Mouse (Mus musculus): ENCODE data around the gene Sbk3.

Sbk3 gene

DNA sequence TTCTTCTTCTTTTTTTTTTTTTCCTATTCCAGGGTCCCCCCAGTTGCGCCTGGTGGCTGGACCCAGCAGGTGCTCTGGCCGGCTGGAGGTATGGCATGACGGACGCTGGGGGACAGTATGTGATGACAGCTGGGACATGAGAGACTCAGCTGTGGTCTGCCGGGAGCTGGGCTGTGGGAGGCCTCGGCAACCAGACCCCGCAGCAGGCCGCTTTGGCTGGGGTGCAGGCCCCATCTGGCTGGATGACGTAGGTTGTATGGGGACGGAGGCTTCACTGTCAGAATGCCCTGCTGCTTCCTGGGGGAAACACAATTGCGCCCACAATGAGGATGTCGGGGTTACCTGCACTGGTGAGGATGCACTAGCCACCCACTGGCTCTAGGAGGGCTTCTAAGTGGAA is 37.9 kb downstream of the Sbk3 start:
- no peak for DNase-seq (ENCODE audit: low read depth)

GRCm38 (mm10) chr7:4928323-4928722 is 42.6 kb downstream of the Sbk3 start:
- no peak for DNase-seq (ENCODE audit: low read depth)

- DNase-seq (ENCODE audit: low read depth), result no peak
Measured at GRCm38 (mm10) chr7:4927711-4928110, 43.3 kb downstream of the Sbk3 start.

GRCm38 (mm10) chr7:4926849-4927248 is 44.1 kb downstream of the Sbk3 start:
- DNase-seq (ENCODE audit: low read depth), result no peak

DNA sequence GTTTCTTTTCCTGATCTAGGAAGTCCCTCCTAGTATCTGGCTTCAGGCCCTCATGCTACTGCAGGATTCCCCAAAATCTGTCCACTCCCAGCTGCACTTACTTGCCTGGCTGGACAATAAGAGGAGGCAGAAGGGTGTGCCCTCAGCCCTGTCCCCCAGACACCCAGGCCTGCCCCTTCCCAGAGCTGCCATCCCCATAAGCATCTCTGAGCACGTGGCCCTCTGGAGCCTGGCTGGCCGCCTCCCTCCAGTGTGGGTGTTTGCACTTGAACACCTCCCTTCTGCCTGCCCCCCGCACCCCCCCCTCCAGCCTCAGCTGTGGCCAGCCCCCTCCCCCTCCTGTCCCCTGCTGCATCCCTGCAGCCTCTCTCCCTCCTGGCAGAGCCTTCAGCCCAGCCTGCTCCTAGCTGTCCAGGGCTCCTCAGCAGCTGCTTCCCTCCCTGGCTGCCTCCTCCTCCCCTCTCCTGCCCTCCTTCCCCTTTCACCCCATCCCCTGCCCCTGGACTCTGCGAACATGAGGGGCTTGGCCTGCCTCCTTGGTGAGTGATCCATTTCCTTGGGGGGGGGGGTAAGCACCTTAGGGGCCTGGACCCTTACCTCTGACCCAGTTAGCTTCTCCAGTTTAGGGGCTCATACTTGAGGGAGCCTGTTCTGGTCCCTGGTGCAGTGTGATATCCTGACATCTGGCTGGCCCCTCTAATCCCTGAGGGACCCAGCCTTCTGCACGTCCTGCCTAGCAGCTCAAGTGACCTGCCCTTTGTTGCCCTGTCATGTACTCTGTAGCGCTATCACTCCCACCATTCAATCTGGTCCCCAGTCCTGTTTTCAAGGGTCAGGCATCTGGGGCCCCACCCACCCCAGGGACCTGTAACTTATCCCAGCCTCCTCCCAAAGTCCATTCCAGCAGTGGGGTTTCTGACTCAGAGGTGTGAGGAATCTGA is 45.3 kb downstream of the Sbk3 start, which contains the start of gene Ssc5d:
Ssc5d (plus strand) TSS at position 345 of the 941 bp plus-strand sequence.
- DNase-seq (ENCODE audit: low read depth), result no peak

DNA sequence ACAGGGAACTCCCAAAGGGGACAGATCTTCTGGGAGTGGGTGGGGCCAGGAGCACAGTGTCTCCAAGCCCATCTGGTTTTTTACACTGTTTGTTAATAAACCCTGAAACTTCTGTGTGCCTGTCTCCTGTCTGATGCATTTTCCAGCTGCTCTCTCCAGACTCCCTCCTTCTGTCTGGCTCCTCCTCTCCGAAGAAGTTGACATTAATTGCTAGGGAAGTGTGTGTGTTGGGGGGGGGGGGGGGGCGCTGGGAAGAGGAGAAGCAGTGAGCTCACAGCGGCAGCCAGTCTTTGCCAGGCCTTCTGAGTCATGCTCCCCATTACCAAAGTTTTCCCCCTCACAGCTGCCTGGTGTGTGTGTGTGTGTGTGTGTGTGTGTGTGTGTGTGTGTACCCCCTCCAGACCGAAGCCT is 46.1 kb downstream of the Sbk3 start:
- DNase-seq (ENCODE audit: low read depth), result no peak

- no peak for DNase-seq (ENCODE audit: low read depth)
Measured at GRCm38 (mm10) chr7:4924483-4924882, 46.5 kb downstream of the Sbk3 start.

DNA sequence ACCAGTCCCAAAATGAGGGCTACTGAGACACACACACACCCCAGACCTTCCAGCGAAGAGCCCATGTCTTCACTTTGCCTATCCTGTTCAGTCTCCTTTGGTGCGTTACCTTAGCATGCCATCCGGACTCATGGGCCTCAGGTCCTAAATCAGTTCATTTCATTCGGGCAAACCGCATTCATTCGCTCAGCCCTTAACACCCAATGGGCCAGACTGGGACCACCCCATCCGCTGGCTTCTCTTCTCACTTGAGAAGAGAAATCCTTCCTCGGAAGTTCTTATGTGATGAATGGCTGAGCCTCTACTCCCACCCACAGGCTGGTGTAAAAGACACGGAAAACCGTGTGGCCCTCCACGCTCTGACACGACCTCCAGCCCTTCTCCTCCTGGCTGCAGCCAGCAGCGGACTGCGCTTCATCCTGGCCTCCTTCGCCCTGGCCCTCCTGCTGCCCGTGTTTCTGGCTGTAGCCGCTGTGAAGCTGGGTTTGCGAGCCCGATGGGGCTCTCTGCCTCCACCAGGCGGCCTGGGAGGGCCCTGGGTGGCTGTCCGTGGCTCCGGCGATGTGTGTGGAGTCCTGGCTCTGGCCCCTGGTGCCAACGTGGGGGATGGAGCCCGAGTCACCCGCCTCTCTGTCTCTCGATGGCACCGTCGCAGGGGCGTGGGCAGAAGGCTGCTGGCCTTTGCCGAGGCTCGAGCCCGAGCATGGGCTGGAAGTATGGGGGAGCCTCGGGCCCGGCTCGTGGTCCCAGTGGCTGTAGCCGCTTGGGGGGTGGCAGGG is 47.2 kb downstream of the Sbk3 start:
- DNase-seq (ENCODE audit: low read depth), result peak; percentile 35

- peak; percentile 47 for DNase-seq (ENCODE audit: low read depth)
Measured at GRCm38 (mm10) chr7:4922931-4923565, 47.9 kb downstream of the Sbk3 start.

- DNase-seq (ENCODE audit: low read depth), result peak; percentile 73
Measured at GRCm38 (mm10) chr7:4922508-4922907, 48.5 kb downstream of the Sbk3 start.

DNA sequence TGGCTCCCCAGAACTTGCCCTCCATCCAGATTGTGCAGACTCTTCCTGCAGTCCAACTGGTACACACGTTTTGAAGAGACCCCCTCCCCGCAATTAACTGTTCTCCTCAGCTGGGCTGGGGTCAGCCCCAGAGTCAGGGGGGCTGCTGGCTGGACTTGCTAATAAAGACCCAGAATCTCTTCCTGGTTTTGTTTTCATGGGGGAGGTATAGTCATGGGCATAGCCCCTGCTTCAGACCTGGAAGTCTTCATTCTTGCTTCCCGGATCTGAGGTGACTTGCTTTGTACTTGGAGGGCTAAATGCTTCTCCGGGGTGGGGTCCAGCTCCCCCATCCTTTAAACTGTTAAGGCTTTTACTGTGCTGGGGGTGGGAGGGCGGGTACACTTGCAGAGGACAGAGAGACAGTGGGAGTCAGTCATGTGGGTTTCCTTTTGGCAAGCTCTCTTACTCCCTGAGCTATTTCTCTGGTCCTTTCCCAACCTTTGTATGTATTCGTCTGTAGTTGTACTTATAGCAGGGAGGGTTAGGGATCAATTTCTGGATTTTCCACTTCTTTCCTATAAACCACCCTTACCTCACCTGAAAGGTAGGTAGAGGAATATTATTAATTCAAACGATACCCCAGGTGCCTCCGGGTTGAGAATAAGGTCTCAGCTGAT is 49.0 kb downstream of the Sbk3 start, which contains the start of gene Nat14:
Nat14 (plus strand) TSS at position 205 of the 659 bp plus-strand sequence.
- no peak for DNase-seq (ENCODE audit: low read depth)

DNA sequence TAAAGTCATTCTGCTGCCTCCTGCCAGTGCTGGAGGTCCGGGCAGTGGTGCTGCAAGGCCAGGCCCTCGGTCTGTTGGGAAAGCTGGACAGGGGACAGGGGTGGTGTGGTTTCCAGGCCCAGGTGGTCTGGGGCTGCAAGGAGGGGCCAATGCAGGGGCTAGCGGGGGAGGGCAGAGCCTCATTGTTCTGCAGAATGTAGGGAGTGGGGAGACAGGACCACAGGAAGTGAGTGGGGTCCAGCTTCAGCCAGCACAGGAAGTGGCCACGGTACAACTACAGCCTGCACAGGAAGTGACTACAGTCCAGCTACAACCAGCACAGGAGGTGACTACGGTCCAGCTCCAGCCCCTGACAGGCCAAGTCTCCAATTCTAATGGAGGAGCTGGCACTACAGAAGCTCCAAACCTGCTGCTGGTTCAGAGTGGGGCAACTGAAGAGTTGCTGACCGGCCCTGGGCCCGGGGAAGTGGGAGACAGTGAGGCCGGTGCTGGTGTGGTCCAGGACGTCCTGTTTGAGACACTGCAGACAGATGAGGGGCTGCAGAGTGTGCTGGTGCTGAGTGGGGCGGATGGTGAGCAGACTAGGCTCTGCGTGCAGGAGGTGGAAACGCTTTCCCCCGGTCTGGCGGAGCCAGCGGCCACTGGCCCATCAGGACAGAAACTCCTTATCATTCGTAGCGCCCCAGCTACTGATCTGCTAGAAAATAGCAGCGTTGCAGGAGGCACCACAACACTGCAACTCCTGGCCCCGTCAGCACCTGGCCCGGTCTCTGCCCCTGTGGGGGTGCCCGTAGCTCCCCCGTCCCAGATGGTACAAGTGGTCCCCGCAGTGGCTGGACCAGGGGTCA is 49.8 kb downstream of the Sbk3 start:
- no peak for DNase-seq (ENCODE audit: low read depth)

DNA sequence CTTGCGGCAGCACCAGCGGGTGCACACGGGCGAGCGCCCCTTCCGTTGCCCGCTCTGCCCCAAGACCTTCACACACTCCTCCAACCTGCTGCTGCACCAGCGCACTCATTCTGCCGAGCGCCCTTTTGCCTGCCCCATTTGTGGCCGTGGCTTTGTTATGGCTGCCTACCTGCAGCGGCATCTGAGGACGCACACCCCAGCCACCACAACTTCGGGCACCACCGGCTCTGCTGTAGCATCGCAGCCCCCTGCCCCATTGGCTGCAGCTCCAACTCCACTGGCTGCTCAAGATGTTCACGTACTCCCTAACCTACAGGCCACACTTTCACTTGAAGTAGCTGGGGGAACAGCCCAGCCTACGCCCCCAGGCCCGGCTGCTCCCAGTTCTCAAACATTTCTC is 50.5 kb downstream of the Sbk3 start:
- DNase-seq (ENCODE audit: low read depth), result no peak

GRCm38 (mm10) chr7:4919971-4920370 is 51.0 kb downstream of the Sbk3 start:
- DNase-seq (ENCODE audit: low read depth), result no peak

DNA sequence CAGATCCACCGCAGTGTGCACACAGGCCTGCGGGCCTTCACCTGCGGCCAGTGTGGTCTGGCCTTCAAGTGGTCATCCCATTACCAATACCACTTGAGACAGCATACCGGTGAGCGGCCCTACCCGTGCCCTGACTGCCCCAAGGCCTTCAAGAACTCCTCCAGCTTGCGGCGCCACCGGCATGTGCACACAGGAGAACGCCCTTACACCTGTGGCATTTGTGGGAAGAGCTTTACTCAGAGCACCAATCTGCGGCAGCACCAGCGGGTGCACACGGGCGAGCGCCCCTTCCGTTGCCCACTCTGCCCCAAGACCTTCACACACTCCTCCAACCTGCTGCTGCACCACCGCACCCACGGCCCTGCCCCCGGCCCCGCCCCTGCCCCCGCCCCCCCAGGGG is 51.9 kb downstream of the Sbk3 start:
- no peak for DNase-seq (ENCODE audit: low read depth)

- no peak for DNase-seq (ENCODE audit: low read depth)
Measured at GRCm38 (mm10) chr7:4918681-4919080, 52.3 kb downstream of the Sbk3 start.

DNA sequence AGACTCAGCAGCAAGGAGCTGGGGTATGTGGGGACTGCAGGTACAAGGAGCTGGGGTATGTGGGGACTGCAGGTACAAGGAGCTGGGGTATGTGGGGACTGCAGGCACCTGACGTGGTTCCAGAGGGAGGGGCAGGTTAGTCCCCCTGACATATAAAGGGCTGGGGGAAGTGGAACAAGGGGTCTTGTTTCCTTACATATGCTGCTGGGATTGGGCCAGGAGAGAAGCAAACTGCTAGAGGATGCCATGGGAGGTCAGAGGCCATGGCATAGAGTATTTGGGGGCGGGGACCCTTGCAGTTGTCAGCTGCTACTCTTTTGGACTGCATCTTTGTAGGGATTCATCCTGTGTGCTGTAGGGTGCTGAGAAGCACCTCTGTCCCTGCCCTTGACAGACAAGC is 53.5 kb downstream of the Sbk3 start:
- no peak for DNase-seq (ENCODE audit: low read depth)

- no peak for DNase-seq (ENCODE audit: low read depth)
Measured at GRCm38 (mm10) chr7:4915669-4916416, 55.1 kb downstream of the Sbk3 start.

Measured in induced T-regulatory cell, adult 2 months (primary cell).